Mouse (Mus musculus): ENCODE data around the gene Arrdc5.
A peak's percentile ranks its signal among the peaks of the same experiment; 100 is the strongest.

- TF ChIP-seq CTCF (conservative IDR thresholded peaks at IDR 0.05 in 1 of 2, IDR thresholded peaks at IDR 0.05 in 1 of 2; ENCODE audit: low read depth in 2 of 2, low read length in 2 of 2) (peak in 1 of 2 experiments; percentile 63; a peak in 2 of 4 replicates), USF1 (IDR thresholded peaks at IDR 0.05; ENCODE audit: low read depth, low read length) (no peak)
Observed at GRCm38 (mm10) chr17:56305826-56306225, 5.7 kb upstream of the Arrdc5 start.

Data from CH12.LX (cell line).